Mouse (Mus musculus): Measurements from ENCODE around the gene Slc26a3. TPM values are rescaled to one million over a fixed set of nuclear protein-coding genes. Genes with fewer than 3 reads are reported as not detected.
"Not testable (repeated sequence)": the region's sequence is repeated elsewhere in the genome, so short reads cannot be mapped to it uniquely, and the experiment has no call there.

Gene Slc26a3
- total RNA-seq, 1 experiment from 2014 or later: not detected

GRCm38 (mm10) chr12:31404575-31405240, 14.0 kb downstream of the Slc26a3 start:
- no peak; the same call in 1 of the 2 replicates for ATAC-seq (replicated peaks; ENCODE audit: low read depth, poor library complexity, severe bottlenecking)

DNA sequence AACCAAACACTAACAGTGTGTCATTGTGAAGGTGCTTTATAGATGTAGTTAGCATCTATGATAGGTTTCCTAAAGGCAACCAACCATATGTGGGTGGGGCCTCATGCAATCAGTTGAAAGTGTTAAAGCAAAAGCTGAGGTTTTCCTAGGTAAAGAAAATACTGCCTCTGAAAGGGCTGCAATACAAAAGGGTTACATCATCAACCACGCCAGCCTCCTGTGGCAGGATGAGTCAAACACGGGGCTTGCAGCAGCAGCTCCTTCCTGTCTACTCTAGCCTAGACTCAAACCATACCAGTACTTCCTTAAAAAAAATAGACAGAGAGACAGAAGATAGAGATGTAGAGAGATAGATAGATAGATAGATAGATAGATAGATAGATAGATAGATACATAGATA, 25.3 kb downstream of the Slc26a3 start:
- ATAC-seq (replicated peaks; ENCODE audit: low read depth, poor library complexity, severe bottlenecking): peak; percentile 81

DNA sequence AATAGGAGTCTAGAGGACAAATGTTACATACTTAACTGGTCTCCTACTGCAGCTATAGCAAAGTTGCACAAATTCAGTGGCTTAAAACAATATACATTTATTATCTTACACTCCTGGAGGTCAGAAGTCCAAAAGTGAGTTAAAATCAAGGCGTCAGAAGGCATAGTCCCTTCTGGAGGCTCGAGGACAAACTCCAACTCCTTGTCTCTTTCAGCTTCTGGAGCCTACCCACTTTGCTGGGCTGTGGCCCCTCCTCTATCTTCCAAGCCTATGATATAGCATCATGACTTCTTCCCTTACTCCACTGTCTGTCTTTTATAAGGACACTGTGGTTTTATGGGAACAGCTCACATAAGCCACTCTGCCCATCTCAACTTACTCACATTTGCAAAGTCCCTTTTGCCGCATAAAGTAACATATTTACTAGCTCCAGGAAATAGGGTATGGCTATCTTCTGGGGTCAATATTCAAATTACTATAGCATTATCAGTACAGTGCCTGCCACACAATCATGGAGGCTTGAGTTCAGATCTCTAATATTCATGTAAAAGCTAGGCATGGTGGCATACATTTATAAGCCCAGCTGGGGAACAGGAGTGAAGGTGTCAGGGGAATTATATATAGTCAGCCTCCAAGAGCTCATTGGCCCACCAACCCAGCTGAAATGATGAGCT, 31.4 kb downstream of the Slc26a3 start:
- no peak for ATAC-seq (replicated peaks; ENCODE audit: low read depth, poor library complexity, severe bottlenecking)

- no peak for ATAC-seq (replicated peaks; ENCODE audit: low read depth, poor library complexity, severe bottlenecking)
These were observed 47.1 kb downstream of the Slc26a3 start for GRCm38 (mm10) chr12:31437791-31438190.

DNA sequence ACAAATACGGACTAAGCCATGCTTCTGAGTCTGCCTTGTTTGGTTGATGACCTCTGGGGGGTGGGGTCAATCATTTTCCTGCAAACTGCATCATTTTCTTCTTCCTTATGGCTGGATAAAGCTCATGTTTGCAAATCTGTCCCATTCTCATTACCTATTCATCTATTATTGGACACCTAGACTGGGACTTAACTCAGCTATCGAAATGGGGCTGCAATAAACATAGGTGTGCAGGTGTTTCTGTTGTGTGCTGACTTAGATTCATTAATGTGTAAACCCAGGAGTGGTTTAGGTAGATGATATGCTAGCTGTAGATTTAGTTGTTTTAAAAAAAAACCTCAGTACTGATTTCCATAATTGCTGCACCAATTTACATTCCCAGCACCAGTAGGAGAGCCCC, 48.9 kb downstream of the Slc26a3 start:
- no peak for ATAC-seq (replicated peaks; ENCODE audit: low read depth, poor library complexity, severe bottlenecking)

DNA sequence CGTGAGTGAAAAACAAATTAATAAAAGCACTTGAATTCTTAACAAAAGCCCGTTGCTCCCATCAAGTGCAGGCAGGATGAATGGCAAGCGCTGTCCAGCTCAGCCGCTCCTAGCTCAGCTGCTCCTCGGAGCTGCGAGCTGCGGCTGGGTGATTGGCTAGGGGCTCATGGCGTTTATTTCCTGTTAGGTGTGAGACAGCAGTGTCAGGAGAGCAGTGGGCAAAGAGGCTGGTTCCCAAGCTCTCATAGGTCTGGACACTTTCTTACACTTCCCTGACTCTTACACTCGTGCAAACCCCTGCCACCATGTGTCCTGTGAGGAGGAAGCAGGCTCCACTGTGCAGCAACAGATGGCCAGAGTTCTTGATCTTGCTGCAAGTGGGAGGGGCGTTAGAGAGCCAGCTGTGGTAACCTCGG, 53.5 kb downstream of the Slc26a3 start:
- ATAC-seq (replicated peaks; ENCODE audit: low read depth, poor library complexity, severe bottlenecking): peak; percentile 97

DNA sequence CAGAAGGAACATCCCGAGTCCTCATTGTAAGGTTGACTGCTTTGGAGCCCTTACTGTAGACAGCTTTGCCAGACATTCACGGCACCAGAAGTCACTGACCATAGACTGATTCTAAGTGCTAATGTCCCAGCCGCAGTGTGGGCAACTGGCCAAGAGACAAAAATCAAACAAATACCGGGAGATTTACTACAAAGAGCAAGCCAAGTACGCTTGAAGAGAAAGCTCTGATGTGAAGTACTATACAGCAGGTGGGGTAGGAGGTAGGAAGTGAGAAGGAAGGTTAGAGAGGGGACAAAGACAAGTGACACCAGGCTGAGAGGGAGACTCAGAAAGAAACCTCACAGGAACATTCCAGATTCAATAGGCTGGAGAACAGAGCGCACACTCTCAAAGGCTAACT, 54.2 kb downstream of the Slc26a3 start:
- no peak for ATAC-seq (replicated peaks; ENCODE audit: low read depth, poor library complexity, severe bottlenecking)

- no peak for ATAC-seq (replicated peaks; ENCODE audit: low read depth, poor library complexity, severe bottlenecking)
These were observed 58.7 kb downstream of the Slc26a3 start for GRCm38 (mm10) chr12:31449341-31449740.

DNA sequence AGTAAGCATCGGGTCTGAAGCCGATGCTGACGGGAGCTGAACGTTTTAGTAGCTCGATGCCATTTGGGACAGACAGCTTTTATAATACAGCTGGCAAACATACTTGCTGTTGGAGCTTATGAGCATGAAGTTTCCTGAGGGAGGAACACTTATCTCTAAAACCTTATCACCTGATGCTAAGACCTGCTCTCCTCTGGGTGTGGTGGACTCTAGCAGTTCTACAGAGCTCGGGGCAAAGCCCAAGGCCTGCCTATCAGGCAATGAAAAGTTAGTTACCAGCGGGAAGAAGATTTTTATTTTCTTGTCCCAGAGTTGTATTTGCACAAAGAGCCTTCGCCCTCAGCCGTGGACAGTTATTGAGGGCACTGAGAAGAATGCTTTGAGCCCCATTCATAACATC, 65.6 kb downstream of the Slc26a3 start:
- no peak for ATAC-seq (replicated peaks; ENCODE audit: low read depth, poor library complexity, severe bottlenecking)

- no peak for ATAC-seq (replicated peaks; ENCODE audit: low read depth, poor library complexity, severe bottlenecking)
These were observed 67.8 kb downstream of the Slc26a3 start for GRCm38 (mm10) chr12:31458474-31458873.

DNA sequence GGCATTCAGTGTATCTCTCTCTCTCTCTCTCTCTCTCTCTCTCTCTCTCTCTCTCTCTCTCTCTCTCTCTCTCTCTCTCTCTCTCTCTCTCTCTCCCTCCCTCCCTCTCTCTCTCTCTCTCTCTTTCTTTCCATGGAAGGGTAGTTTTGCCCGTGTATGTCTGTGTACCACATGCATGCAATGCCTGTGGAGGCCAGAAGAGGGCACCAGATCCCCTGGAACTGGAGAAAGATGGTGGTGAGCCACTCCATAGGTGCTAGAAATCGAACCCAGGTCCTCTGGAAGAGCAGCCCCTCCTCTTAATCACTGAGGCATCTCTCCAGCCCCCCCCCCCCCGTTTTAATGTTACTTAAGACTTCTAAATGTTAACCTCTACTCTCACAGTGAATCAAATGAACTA, 69.6 kb downstream of the Slc26a3 start:
- ATAC-seq (replicated peaks; ENCODE audit: low read depth, poor library complexity, severe bottlenecking): 0 out of 2 replicates have a peak, but pooled peaks have one; percentile 32

- no peak for ATAC-seq (replicated peaks; ENCODE audit: low read depth, poor library complexity, severe bottlenecking)
These were observed 70.7 kb downstream of the Slc26a3 start for GRCm38 (mm10) chr12:31461371-31461770.

DNA sequence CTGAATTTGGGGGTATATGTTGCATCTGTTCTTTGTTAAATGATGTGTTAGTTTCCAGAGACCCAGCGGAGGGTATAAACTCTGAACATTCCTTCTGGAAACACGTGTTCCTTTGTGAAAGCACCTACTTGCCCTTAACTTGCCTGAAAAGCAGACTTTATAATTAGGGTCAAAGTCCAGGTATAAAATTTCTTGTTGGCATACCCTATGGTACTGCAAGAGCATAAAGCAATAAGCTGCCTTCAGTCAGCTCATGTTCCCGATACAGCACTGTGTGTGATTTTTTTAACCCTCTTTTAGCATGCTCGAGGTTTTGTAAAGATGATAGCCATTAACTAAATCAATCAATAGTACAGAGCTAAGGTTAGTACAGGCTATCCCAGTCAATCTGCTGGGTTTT, 71.9 kb downstream of the Slc26a3 start:
- no peak for ATAC-seq (replicated peaks; ENCODE audit: low read depth, poor library complexity, severe bottlenecking)

GRCm38 (mm10) chr12:31478182-31478581, 87.5 kb downstream of the Slc26a3 start:
- ATAC-seq (replicated peaks; ENCODE audit: low read depth, poor library complexity, severe bottlenecking): not testable (repeated sequence)

- no peak for ATAC-seq (replicated peaks; ENCODE audit: low read depth, poor library complexity, severe bottlenecking)
These were observed 95.8 kb downstream of the Slc26a3 start for GRCm38 (mm10) chr12:31486431-31486830.

DNA sequence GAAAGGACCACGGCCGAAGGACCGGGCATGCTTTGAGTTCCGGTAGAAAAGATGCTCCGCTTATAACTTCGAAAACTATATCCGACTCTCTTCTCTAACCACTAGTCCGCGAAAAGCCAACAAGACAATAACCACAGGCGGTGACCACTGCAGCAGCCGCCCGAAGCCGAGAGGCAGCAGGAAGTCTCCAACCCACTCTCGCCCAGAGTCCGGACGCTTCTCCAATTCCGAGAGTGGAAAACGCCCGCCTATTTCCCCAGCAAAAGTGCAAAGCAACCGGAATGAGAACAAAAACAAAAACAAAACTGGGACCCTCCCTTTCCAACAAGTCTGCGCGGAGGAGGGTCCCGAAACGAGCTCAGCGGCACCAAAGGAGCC, 108.3 kb downstream of the Slc26a3 start:
- peak; percentile 55 for ATAC-seq (replicated peaks; ENCODE audit: low read depth, poor library complexity, severe bottlenecking)

DNA sequence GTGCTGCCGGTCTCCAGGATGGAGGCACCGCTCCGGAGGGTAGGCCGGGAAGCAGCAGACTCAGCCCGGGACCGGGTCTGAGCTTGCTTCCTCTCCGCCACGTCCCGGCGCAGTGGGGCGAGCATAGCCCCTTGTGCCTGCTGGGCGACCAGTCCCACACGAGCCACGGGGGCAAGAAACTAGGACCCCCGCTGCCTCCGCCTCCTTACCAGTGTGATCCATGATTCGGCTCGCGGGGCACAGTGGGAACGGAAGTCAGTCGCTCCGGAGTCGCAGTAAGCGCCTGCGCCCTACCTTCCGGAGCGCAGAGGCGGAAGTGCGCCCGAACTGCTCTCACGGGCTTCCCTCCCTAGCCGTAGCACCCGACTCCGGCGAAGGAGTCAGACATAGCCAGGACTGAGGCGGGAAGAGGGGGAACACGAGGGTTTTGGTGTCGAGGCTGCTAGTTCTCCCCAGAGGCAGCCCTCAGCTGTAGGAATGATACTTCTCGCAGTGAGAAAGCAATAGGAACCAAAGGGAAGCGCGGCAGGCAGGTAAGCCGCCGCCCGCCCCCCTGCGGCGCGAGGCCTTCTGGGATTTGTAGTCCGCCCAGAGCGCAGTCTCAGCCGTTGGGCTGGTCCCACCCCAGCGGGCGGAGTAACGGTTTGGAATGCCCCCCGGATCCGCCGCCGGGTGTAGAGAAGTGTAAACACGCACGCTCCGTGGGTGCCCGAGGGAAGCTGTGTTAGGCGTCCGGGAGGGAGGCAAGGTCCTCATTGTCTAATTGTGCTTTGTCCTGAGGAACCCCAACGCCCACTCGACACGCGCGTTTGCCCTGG, 108.9 kb downstream of the Slc26a3 start, which contains the start of gene Cbll1:
TSS of gene Cbll1 (minus strand) at position 303 of the 818 bp plus-strand sequence.
- peak; percentile 90 for ATAC-seq (replicated peaks; ENCODE audit: low read depth, poor library complexity, severe bottlenecking)

- peak; percentile 15 for ATAC-seq (replicated peaks; ENCODE audit: low read depth, poor library complexity, severe bottlenecking)
These were observed 109.5 kb downstream of the Slc26a3 start for GRCm38 (mm10) chr12:31500196-31500595.

DNA sequence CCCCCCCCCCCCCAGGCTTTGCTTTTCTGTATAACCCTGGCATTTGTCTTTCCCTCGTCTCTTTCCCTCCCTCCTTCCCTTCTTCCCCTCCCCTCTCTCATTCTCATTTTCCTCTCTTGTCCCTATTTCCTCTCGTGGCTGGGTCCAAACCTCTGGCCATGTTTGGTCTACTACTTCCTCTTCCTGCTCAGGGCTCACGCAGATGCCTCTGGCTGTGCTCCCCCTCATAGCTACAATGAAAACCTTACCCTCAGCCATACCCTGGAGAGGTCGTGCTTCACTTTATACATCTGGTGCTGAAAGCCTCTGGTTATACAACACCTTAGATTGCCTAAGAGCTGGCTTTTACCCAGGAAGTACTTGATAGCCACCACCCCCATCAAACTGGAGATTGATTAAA, 110.6 kb downstream of the Slc26a3 start:
- no peak for ATAC-seq (replicated peaks; ENCODE audit: low read depth, poor library complexity, severe bottlenecking)

GRCm38 (mm10) chr12:31503211-31503610, 112.5 kb downstream of the Slc26a3 start:
- no peak for ATAC-seq (replicated peaks; ENCODE audit: low read depth, poor library complexity, severe bottlenecking)
